Mouse (Mus musculus) erythroblast, embryonic 14.5 days (primary cell): ENCODE data around the gene Rars2. TPM values are rescaled to one million over a fixed set of nuclear protein-coding genes. Genes with fewer than 3 reads are reported as not detected.

ENCODE experiments used
- H3K27me3 ChIP-seq: 2 replicates; pipeline ENCODE4 v1.6.1; 2012; ENCODE audit warnings: inconsistent platforms; ENCODE audit not compliant: control insufficient read depth
- H3K36me3 ChIP-seq: 2 replicates; pipeline ENCODE4 v1.6.1; 2012; ENCODE audit warnings: mild to moderate bottlenecking, inconsistent platforms; ENCODE audit not compliant: control insufficient read depth
- H3K4me1 ChIP-seq: 2 replicates; pipeline ENCODE4 v1.6.1; 2012; ENCODE audit warnings: inconsistent platforms; ENCODE audit not compliant: control insufficient read depth
- H3K4me3 ChIP-seq: replicated peaks from 2 replicates; pipeline ENCODE3; 2012; ENCODE audit warnings: moderate library complexity, mild to moderate bottlenecking, inconsistent platforms
- H3K9me3 ChIP-seq: 2 replicates; pipeline ENCODE4 v1.6.1; 2012; ENCODE audit warnings: low read length, inconsistent platforms, mixed read lengths; ENCODE audit not compliant: control insufficient read depth
- GATA1 ChIP-seq: IDR thresholded peaks from 2 replicates; pipeline ENCODE4 v1.6.1; 2012; ENCODE audit warnings: low read length, inconsistent platforms, mixed read lengths
- TAL1 ChIP-seq: IDR thresholded peaks from 3 replicates; pipeline ENCODE4 v1.6.1; 2012; ENCODE audit warnings: low read length, inconsistent platforms, mixed read lengths
- polyA plus RNA-seq: library from polyadenylated mRNA; stranded (reverse); fragments of >175 nt; gene quantifications from 2 replicates; pipeline ENCODE4 v1.2.3, GENCODE M21; 2012

Rars2 gene
- polyA plus RNA-seq, 1 experiment: 0.14 TPM

- H3K36me3 ChIP-seq: no peaks in the 10 kb centered on the region
These were observed 88.3 kb downstream of the Rars2 start for GRCm38 (mm10) chr4:34703029-34703428.

GRCm38 (mm10) chr4:34707248-34707647 is 92.5 kb downstream of the Rars2 start:
- no peak for TF ChIP-seq TAL1
- no peak for TF ChIP-seq GATA1
- peaks cover 3% of the 10 kb centered on the region; the same call in 1 of the 2 replicates for H3K9me3 ChIP-seq
- no peaks in the 10 kb centered on the region for H3K4me1 ChIP-seq
- no peaks in the 10 kb centered on the region for H3K27me3 ChIP-seq
- no peak overlapping the region for H3K4me3 ChIP-seq
- no peaks in the 10 kb centered on the region for H3K36me3 ChIP-seq

More at GRCm38 (mm10) chr4:34703029-34703428, 88.3 kb downstream of the Rars2 start:
- TF ChIP-seq TAL1: no peak
- Histone ChIP-seq H3K4me1 (no peaks in the 10 kb centered on the region), H3K4me3 (no peak overlapping the region), H3K27me3 (no peaks in the 10 kb centered on the region), H3K9me3 (no peaks in the 10 kb centered on the region)

- Histone ChIP-seq H3K36me3 (no peaks in the 10 kb centered on the region), H3K9me3 (peaks cover 3% of the 10 kb centered on the region; the same call in 1 of the 2 replicates), H3K4me1 (no peaks in the 10 kb centered on the region), H3K27me3 (no peaks in the 10 kb centered on the region), H3K4me3 (no peak overlapping the region)
- TF ChIP-seq TAL1 (no peak), GATA1 (no peak)
These were observed 93.4 kb downstream of the Rars2 start for GRCm38 (mm10) chr4:34708127-34708526.

Other genes with a start within 250 kb of the Rars2 start
- 9.7 and 12.5 TPM in 2 replicates for gene Akirin2, start 64.0 kb upstream of the Rars2 start, polyA plus RNA-seq
- gene Orc3, start within 50 bp of the Rars2 start, polyA plus RNA-seq: 0.38 and 0.45 TPM in 2 replicates
- gene Slc35a1, start 72.5 kb downstream of the Rars2 start, polyA plus RNA-seq: 0.02 and 0.12 TPM in 2 replicates
- gene Cfap206, start 115.2 kb downstream of the Rars2 start, polyA plus RNA-seq: 0.02 TPM in 1 of 2 replicates, not detected in the other
- gene Gm136, start 141.3 kb downstream of the Rars2 start, polyA plus RNA-seq: not detected in 2 replicates
- 1.2 and 1.4 TPM in 2 replicates for gene Smim8, start 163.5 kb downstream of the Rars2 start, polyA plus RNA-seq